Comparison of ENCODE assay signal across 21 mouse cellular contexts in genomic region chr15:74456675-74457040, GRCm38 (mm10).
DNase-seq lines count a peak whose midpoint lies in the region; ATAC-seq and TF ChIP-seq lines count a peak whose summit lies in the region.
"Had no signal": no experiment of that assay in that cellular context is flagged by ENCODE, and none has a peak within 500 bp of the region (broad histone marks: within the 10 kb centered on the region; RNA-seq: fewer than 3 reads in every experiment).

No protein-coding gene starts in this region.

- no peak overlapping the region for H3K4me2 ChIP-seq in embryonic facial prominence, embryonic 14.5 days (ENCODE audit: low read depth, low read length)
- no peak overlapping the region for H3K4me2 ChIP-seq in limb, embryonic 13.5 days (replicated peaks)
- H3K4me2 ChIP-seq: embryonic facial prominence, embryonic 15.5 days; hindbrain, embryonic 13.5 days; intestine, embryonic 15.5 days; kidney, embryonic 15.5 days had no signal

- H3K9ac ChIP-seq in heart, adult 2 months (ENCODE audit: low read depth, low read length): no peak overlapping the region
- H3K9ac ChIP-seq in embryonic facial prominence, embryonic 14.5 days (ENCODE audit: low read depth, low read length): no peak overlapping the region
- no peak overlapping the region for H3K9ac ChIP-seq in limb, embryonic 13.5 days
- H3K9ac ChIP-seq: embryonic facial prominence, embryonic 15.5 days; hindbrain, embryonic 13.5 days; intestine, embryonic 15.5 days; kidney, embryonic 15.5 days had no signal

- intact Hi-C loops in heart, adult 2 months (cut with DNase I): no loop called here
- intact Hi-C loops in heart, postnatal 25 days (cut with DNase I): no loop called here
- intact Hi-C loops in heart, postnatal 36 days (cut with DNase I): no loop called here

- no peaks in the 10 kb centered on the region for H3K36me3 ChIP-seq in heart, adult 2 months (ENCODE audit: control insufficient read depth, insufficient read depth, low read length)
- no peaks in the 10 kb centered on the region for H3K36me3 ChIP-seq in embryonic facial prominence, embryonic 14.5 days (ENCODE audit: control insufficient read depth, insufficient read depth, low read length)
- H3K36me3 ChIP-seq in limb, embryonic 13.5 days: no peaks in the 10 kb centered on the region
- H3K36me3 ChIP-seq in kidney, adult 2 months (ENCODE audit: control insufficient read depth, insufficient read depth, low read length): no peaks in the 10 kb centered on the region
- H3K36me3 ChIP-seq: embryonic facial prominence, embryonic 15.5 days; forebrain, embryonic 10.5 days; G1E; hindbrain, embryonic 13.5 days; intestine, embryonic 15.5 days; kidney, embryonic 15.5 days had no signal

- no peak overlapping the region for H3K4me3 ChIP-seq in heart, adult 2 months
- no peak overlapping the region for H3K4me3 ChIP-seq in embryonic facial prominence, embryonic 14.5 days (ENCODE audit: low read depth, low read length)
- no peak overlapping the region for H3K4me3 ChIP-seq in limb, embryonic 13.5 days
- no peak overlapping the region for H3K4me3 ChIP-seq in kidney, adult 2 months (ENCODE audit: insufficient read depth, low read depth, low read length)
- H3K4me3 ChIP-seq: embryonic facial prominence, embryonic 15.5 days; erythroblast, embryonic 14.5 days; forebrain, embryonic 10.5 days; hindbrain, embryonic 13.5 days; intestine, embryonic 15.5 days; kidney, embryonic 15.5 days had no signal

- TF ChIP-seq CTCF in heart, adult 2 months (IDR thresholded peaks at IDR 0.05): no peak
- TF ChIP-seq CTCF in kidney, adult 2 months (conservative IDR thresholded peaks at IDR 0.05; ENCODE audit: insufficient read depth, insufficient read length, low read depth, low read length): no peak

- WGBS in heart, adult 2 months: 50% methylated on average over 6 of the region's 6 CpGs
- WGBS in embryonic facial prominence, embryonic 14.5 days: 58% methylated on average over 6 of the region's 6 CpGs
- WGBS in limb, embryonic 13.5 days: 71% methylated on average over 6 of the region's 6 CpGs
- 80% methylated on average over 6 of the region's 6 CpGs for WGBS in kidney, adult 2 months

- DNase-seq in heart, adult 2 months: peak; percentile 24 to 39
- DNase-seq in heart, postnatal 25 days (ENCODE audit: low spot score): no peak
- DNase-seq in embryonic facial prominence, embryonic 14.5 days (ENCODE audit: low spot score): peak; percentile 24
- DNase-seq in heart, postnatal 36 days: peak; percentile 11 to 28
- no peak for DNase-seq in kidney, adult 2 months
- DNase-seq in frontal cortex, postnatal 36 days (ENCODE audit: low spot score in 2 of 2): no peak
- DNase-seq: adrenal gland, adult 8-10 months; cerebellum, adult 11 months; cerebellum, adult 8-10 months; cerebellum, postnatal 14 days; kidney, adult 18-20 months had no signal

- no peaks in the 10 kb centered on the region for H3K27me3 ChIP-seq in heart, adult 2 months (ENCODE audit: control insufficient read depth, insufficient read depth, low read length)
- no peaks in the 10 kb centered on the region for H3K27me3 ChIP-seq in embryonic facial prominence, embryonic 14.5 days (replicated peaks; ENCODE audit: control insufficient read depth, insufficient read depth, low read length)
- H3K27me3 ChIP-seq in limb, embryonic 13.5 days: peaks cover 7% of the 10 kb centered on the region; the same call in 1 of the 2 replicates
- H3K27me3 ChIP-seq in kidney, adult 2 months (replicated peaks; ENCODE audit: control insufficient read depth, insufficient read depth, low read length): no peaks in the 10 kb centered on the region
- H3K27me3 ChIP-seq: embryonic facial prominence, embryonic 15.5 days; hindbrain, embryonic 13.5 days; intestine, embryonic 15.5 days; kidney, embryonic 15.5 days had no signal

- ATAC-seq in embryonic facial prominence, embryonic 14.5 days (ENCODE audit: low read depth): no peak
- ATAC-seq in limb, embryonic 13.5 days (ENCODE audit: low FRiP score, low read depth): no peak
- ATAC-seq: CD4-positive, CD25-positive, alpha-beta regulatory T cell, adult 4 months; forebrain, embryonic 14.5 days had no signal

- TF ChIP-seq POLR2A in heart, adult 2 months (IDR thresholded peaks at IDR 0.05; ENCODE audit: insufficient read depth, low read depth, low read length): no peak
- TF ChIP-seq POLR2A in kidney, adult 2 months (IDR thresholded peaks at IDR 0.05; ENCODE audit: low read depth, low read length): no peak

- no peaks in the 10 kb centered on the region for H3K9me3 ChIP-seq in embryonic facial prominence, embryonic 14.5 days (ENCODE audit: control insufficient read depth, low read length)
- H3K9me3 ChIP-seq in limb, embryonic 13.5 days: no peaks in the 10 kb centered on the region
- H3K9me3 ChIP-seq: embryonic facial prominence, embryonic 15.5 days; forebrain, embryonic 10.5 days; hindbrain, embryonic 13.5 days; intestine, embryonic 15.5 days; kidney, embryonic 15.5 days had no signal

- H3K79me2 ChIP-seq in heart, adult 2 months (replicated peaks; ENCODE audit: control insufficient read depth, insufficient read depth, low read length): no peaks in the 10 kb centered on the region

- peaks cover 6% of the 10 kb centered on the region for H3K4me1 ChIP-seq in heart, adult 2 months (ENCODE audit: control insufficient read depth, insufficient read depth, low read length)
- peaks cover 16% of the 10 kb centered on the region for H3K4me1 ChIP-seq in embryonic facial prominence, embryonic 14.5 days (ENCODE audit: control insufficient read depth, insufficient read depth, low read length)
- peaks cover 32% of the 10 kb centered on the region for H3K4me1 ChIP-seq in limb, embryonic 13.5 days
- H3K4me1 ChIP-seq in kidney, adult 2 months (ENCODE audit: control insufficient read depth, insufficient read depth, low read length): no peaks in the 10 kb centered on the region
- H3K4me1 ChIP-seq: kidney, embryonic 15.5 days had no signal

- H3K27ac ChIP-seq in heart, adult 2 months: peak overlapping the region; percentile 44
- no peak overlapping the region for H3K27ac ChIP-seq in embryonic facial prominence, embryonic 14.5 days (replicated peaks; ENCODE audit: low read depth, low read length)
- 0 out of 2 replicates have a peak overlapping the region, but pooled peaks have one; percentile 15 for H3K27ac ChIP-seq in limb, embryonic 13.5 days
- H3K27ac ChIP-seq in kidney, adult 2 months (ENCODE audit: insufficient read depth, low read depth, low read length): no peak overlapping the region
- H3K27ac ChIP-seq: embryonic facial prominence, embryonic 15.5 days; forebrain, embryonic 10.5 days; hindbrain, embryonic 13.5 days; intestine, embryonic 15.5 days; kidney, embryonic 15.5 days had no signal

- TF ChIP-seq EP300 in heart, adult 2 months (IDR thresholded peaks at IDR 0.05; ENCODE audit: insufficient read depth, low read depth, low read length): no peak

Comparison
In these comparisons a context has a peak if more than half of its experiments do, and no peak if none do; other contexts are left out.
1. DNase-seq: peak in heart, adult 2 months (2 of 2), embryonic facial prominence, embryonic 14.5 days (single experiment) and heart, postnatal 36 days (2 of 2); none in heart, postnatal 25 days (single experiment), kidney, adult 2 months (single experiment) and frontal cortex, postnatal 36 days (0 of 2).
2. H3K27ac ChIP-seq: peak in heart, adult 2 months (single experiment) and limb, embryonic 13.5 days (single experiment); none in embryonic facial prominence, embryonic 14.5 days (single experiment) and kidney, adult 2 months (single experiment).